Mouse (Mus musculus) layer of hippocampus, adult 11-12 months (tissue): ENCODE results near the gene Henmt1.

Experiments used
- DNase-seq: peaks from one replicate; pipeline ENCODE4 v3.0.0; 2022; ENCODE audit warnings: low spot score

The Henmt1 gene

DNA sequence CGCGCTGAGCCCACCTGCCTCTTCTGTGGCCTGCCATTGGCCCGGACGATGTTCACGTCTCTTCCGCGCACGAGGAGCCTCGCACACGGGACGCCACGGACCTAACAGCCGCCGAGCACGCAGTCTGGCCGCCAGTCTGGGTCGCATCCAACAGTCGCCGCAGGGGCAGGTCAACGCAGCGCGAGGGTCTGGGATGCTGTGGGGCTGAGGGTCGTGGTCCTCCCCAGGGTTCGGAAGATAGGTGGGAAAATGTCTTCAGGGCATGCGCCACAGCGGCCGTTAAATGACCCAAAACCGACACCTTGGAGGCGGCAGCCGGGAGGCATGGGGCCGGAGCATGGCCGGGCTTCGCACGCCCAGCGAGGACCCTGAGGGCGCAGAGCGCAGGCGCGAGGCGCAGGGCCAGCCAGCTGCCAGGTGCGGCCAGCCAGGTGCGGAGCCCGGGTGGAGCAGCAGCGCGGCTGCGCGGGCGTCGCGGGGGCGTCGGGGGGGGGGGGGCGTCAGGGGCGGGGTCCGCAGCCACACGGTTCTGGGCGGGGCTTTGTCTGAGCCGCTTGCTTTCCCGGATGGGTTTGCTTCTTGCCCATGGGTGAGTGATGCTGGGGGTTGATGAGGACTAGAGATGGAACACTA, 444 bp downstream of the Henmt1 start, which contains the start of gene Gm9857:
Gm9857 (minus strand) TSS at position 445 of the 633 bp plus-strand sequence.
- DNase-seq: no peak

DNA sequence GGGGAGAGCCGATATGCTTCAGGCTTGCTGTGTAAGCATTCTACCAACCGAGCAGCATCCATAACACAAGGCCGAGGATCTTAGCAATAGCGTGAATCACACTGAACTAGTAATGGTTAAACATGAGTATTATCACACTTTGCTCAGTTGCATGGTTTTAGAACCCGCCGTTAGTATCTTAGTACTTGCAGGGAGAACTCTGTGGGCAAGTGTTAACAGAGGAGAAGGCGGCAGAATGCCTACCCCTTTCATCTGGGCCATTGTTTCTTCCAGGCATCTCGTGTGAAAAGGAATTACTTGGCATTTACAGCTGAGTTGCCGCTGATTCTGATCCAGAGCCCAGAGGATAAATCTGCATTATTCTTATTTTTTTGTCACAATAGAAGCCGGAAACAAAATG, 1.3 kb downstream of the Henmt1 start:
- DNase-seq: no peak

GRCm38 (mm10) chr3:108957976-108958375, 18.3 kb downstream of the Henmt1 start:
- DNase-seq: no peak

GRCm38 (mm10) chr3:108959680-108960295, 20.1 kb downstream of the Henmt1 start:
- no peak for DNase-seq

DNA sequence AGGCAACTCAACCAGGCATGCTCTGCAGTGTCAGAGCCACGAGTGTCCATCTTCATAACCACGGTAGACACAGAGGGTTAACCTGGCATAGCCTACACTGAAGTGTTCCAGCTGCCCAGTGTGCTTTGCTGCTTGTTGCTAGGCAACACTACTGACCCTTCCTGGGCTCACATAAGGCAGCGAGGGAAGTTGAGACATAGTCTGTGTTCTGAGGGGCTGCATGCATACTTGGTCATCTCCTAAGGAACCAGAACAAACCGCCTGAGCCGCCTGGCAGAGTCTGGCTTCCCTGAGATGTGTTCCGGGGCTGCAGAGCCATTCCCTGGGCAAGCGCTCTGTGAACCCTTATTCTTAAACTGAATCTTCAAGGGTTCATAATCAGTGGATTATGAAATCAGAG, 21.6 kb downstream of the Henmt1 start:
- DNase-seq: no peak

- no peak for DNase-seq
These were observed 22.0 kb downstream of the Henmt1 start for GRCm38 (mm10) chr3:108961655-108962054.

GRCm38 (mm10) chr3:108963278-108963677, 23.6 kb downstream of the Henmt1 start:
- DNase-seq: no peak

- no peak for DNase-seq
These were observed 24.1 kb downstream of the Henmt1 start for GRCm38 (mm10) chr3:108963776-108964175.

DNA sequence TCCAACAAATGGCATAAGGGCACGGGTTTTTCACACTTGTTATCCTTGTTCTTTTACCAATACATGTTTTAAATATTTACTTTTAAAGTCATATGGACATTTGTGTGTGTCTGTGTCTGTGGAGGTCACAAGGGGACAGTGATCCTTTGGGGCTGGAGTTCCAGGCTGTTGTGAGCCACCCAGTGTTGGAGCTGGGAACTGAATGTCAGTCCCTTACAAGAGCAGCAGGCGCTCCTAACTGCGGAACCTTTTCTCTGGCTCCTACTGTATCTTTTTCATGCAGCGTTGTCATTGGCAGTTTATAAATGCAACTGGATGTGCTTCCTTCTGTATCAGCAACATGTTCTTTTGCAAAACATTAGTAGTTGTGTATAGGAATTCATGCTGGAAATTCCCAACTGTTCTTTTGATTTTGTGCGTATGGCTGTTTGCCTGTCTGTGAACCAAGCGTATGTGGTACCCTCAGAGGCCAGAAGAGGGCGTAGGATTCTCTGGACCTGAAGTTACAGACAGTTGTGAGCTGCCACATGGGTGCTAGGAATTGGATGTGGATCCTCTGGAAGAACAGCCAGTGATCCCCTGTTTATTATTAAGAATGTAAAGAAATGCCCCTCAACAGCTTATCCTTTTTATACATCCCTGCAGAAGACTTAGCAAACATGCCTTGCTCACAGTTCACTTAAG, 24.8 kb downstream of the Henmt1 start:
- DNase-seq: no peak

- DNase-seq: no peak
These were observed 26.4 kb downstream of the Henmt1 start for GRCm38 (mm10) chr3:108966051-108966450.

GRCm38 (mm10) chr3:108973980-108974660, 34.4 kb downstream of the Henmt1 start:
- no peak for DNase-seq

DNA sequence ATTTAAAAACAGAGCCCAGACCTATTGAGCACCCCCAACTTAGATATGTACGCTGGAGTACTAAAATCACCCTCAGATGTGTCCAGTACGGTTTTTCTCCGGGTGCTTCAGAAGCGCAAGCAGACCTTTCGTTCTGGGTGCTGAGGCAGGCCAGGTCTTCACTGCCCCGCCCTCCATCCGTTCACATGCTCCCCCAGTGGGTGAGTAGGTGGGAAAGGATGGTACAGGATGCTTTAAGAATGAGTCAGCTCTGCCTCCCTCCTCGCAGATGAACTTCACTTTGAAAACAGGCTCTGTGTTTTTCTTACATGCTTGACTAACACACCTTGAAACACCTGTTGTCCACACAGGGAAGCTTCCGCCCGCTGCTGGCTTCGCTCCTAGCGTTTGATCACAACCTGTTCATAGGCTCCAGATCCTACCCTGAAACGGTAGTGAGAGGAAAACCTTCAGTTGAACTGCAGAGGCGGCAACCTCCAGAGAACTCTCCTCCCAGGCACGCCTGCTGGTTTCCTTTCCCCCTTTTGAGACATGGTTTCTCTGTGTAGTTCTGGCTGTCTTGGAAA, 35.3 kb downstream of the Henmt1 start:
- no peak for DNase-seq

GRCm38 (mm10) chr3:108977340-108978030, 37.8 kb downstream of the Henmt1 start:
- no peak for DNase-seq

- DNase-seq: no peak
These were observed 42.3 kb downstream of the Henmt1 start for GRCm38 (mm10) chr3:108981946-108982345.

DNA sequence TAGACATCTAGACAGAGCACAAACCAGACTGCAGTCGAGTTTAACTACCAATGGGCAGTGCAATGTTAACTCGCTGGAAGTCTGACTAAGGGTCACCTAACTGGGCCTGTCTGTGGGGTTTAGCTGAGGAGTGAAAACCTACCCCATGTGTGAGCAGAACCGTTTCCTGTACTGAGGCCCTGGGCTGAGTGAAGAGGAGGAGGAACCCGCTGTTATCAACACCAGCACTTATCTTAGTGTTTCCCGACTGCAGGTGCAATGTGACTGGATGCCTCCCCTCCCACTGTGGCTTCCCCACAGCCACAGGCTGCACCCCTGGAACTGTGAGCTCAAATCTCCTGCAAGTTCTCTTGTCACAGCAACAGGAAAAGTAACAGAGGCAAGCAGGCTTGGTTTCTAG, 44.3 kb downstream of the Henmt1 start:
- DNase-seq: no peak

DNA sequence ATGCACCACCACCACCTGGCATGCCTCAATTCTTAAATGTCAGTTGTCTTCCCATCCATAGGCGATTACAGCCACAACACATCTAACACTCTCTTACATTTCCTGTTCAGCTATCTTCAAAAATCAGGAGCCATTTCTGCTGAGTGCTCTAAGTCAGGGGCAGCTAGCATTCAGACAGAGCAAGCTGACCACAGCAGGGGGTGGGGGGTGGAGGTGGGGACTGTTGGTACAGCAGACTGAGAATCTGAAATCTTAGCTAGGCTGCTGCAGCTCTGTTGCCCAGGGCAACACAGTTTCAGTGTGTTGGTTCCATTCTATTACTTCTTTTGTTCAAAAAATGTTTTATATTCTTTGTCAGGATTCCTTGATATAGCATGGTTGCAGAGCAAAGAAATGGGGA, 46.9 kb downstream of the Henmt1 start:
- no peak for DNase-seq

- no peak for DNase-seq
These were observed 47.5 kb downstream of the Henmt1 start for GRCm38 (mm10) chr3:108987009-108987659.

DNA sequence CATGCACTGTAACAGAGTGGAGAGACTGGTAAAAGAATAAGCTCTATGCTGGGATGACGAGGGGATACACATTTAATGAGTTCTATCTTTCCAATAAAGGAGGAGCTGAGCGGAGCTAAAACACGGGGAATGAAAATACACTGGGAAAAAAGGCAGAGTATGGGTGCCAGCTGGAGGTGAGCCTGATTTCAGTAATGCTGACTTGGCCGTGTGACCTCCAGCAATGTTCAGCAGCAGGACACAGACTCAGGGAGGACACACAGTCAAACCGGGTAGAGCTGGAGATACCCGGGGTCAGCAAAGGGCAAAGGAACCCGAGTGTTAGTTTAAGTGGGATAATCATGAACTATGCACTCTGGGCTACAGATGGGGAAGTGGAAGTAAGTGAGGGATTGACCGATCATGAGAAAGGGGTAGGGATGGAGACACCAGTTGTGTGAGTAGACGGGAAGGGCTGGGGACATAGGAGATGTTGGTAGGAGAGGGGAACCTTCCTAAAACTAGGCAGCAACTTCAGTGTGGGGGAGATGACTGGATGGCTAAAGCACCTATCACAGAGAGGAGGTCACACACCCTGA, 50.4 kb downstream of the Henmt1 start:
- DNase-seq: no peak

DNA sequence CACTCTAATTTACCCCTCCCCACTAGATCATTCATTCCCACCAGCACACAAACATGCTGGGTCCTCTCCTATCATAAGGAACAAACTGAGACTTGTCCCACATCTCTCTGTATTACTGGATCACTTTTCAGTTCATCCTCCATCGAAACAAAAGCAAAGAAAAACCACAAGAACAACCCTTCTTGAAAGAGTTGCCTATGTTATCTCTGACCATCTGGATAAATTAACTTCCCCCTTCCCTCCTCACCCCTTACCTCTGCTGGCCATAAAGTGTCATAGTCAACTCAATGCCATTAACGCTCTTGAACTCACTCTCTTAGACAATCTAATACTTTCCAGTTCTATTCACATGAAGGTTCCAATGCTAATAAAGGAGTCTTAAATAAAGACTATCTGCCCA, 54.8 kb downstream of the Henmt1 start:
- no peak for DNase-seq

- no peak for DNase-seq
These were observed 55.7 kb downstream of the Henmt1 start for GRCm38 (mm10) chr3:108995379-108995778.

DNA sequence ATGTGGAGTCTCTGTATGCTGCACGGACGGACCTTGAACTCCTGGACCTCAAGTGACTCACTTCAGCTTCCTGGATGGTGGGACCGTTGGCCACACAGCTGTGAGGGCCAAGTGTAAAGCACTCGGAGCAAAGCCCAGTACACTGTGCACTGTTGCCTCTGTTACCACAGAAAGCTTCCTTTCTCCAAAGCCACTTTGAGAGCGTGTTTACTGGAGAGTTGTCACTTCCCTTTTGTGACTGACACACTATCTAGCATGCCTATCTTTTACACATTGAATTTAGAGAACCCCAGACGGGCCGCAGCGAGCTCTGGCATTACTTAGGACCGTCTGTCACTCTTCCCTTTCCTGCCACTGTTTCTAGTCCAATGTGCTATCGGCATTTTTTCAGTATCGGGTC, 57.6 kb downstream of the Henmt1 start:
- DNase-seq: no peak
